Mouse (Mus musculus) NIH3T3 (cell line): ENCODE results near the gene Gm42791.

Experiments used
- DNase-seq: peaks from one replicate; pipeline ENCODE4 v3.0.0-alpha.2; 2012; ENCODE audit warnings: low read depth

Gene Gm42791

DNA sequence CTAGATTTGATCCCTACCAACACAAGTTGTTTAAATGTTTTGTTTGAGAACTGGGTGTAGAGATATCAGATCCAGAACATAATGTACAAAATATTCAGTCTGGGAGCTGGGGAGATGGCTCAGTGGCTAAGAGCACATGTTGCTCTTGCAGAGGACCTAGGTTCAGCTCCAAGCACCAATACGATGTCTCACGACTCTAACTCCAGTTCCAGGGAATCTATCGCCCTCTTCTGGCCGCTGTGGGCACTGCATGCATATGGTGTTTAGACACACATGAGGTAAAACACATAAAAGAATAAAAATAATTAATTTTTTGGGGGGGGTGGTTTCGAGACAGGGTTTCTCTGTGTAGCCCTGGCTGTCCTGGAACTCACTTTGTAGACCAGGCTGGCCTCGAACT is 42.5 kb downstream of the Gm42791 start:
- DNase-seq, result peak; percentile 69

DNA sequence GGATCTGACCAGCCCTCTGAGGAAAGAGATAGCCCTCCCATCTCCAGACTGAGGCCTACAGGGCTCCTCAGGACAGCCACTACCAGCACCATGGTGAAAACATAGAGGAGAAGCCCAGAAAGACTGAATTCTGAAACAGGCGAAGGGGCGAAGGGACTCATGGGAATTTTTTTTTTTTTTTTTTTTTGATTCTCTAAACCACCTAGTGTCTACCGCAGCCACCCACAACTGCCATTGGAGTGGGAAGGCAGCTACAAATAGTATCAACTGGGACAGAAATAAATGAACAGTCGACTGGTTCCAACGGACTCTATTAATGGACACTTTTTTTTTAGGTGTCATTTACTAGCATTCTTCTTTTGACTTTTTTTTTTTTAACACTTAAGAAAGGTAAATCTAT is 43.6 kb downstream of the Gm42791 start:
- no peak for DNase-seq

DNA sequence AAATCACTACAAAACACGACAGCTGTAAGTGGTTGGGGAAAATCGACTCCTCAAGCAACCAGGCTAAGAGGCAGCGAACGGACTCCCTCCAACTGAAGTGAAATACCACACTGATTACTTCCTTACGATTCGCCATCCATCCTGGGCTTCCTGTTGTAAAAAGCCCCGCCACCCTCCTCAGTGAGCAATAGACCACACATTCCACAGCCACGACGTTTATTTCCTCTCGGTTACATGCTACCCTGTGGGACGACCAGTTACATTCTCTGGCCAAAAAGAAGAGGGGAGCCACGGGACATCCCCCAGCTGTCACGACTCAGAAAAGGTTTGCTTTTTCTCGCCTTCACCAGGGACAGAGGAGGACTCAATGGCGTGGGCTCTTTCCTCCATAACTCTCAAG is 44.9 kb downstream of the Gm42791 start:
- DNase-seq, result peak; percentile 82

DNA sequence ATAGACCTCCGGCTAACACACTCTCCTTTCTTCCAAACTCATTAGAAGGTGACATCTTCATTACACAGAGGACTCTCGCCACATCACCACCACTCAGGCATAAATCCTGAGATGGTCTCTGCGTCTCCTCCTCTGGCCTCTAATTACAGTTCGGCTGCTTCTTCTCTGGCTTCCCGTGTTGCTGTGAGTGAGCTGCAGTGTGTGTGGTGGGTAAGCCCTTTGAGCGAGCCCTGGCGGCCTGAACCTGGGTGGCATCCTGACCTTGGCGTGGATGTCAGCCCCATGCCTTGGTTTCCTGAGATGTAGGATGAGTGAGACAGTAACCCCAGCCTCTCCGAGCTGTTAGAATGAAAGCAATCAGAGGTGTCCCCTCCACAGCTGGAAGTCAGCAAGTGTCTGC is 46.4 kb downstream of the Gm42791 start:
- DNase-seq, result no peak

DNA sequence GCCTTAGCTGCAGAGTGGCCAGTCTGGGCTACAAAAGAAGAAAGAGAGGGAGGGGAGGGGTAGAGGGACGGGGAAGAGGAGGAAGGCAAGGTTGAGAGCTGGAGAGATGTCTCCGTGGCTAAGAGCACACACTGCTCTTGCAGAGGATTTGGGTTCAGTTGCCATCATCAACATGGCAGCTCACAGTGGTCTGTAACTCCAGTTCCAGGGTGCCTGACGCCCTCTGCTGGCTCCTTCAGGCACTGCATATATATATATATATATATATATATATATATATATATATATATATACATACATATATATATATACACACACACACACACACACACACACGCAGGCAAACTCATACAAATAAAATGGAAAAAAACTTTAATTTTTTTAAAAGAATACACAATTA is 47.5 kb downstream of the Gm42791 start:
- no peak for DNase-seq

DNA sequence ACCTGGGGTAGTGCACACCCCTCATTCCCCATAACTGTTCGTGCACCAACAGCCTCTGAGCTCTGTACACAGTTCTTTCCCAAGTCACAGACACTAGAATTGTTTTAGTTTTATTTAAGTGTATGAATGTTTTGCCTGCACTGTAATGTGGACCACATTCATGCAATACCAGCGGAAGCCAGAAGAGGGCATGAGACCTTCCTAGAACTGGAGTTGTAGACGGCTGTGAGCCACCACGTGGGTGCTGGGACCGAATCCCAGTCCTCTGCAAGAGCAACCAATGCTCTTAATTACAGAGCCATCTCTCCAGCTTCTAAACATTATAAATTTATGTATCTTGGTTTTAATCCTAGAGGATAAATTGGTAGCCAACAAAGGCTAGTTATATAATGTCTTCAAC is 48.2 kb downstream of the Gm42791 start:
- peak; percentile 49 for DNase-seq

DNA sequence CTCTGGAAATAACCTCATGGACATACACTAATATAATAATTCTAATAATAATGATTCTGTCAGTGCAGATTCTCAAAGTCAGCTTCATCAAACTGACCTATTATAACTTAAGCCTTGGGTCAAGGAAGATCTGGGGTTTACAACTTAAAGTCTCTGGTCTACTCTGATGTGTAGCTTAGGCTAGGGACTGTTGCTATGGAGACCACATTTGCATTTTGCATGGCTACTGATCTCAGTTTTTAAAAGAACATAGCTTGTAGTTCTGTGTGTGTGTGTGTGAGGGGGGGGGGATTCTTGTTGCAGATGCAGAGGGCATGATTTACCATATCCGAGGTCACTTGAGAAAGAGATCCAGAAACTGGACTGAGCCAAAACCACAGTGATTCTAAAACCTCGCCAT is 49.2 kb downstream of the Gm42791 start:
- no peak for DNase-seq

DNA sequence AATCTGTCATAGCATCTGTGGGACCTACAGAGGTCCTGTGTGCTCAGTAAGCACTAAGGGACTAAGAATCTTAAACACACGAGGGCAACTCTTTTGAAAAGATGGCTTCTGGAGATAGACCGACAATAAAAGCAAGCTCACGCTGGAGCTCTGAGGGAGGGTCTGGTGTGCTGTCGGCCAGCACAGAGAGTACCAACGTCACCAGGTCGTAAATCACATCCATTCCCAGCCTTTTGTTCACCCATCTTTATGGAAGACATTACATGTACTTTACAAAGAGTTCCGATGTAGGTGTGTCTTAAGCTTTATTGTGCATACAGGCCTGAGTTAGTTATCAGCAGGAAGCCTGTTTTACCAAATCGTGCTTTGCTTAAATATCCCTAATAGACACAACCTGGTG is 50.9 kb downstream of the Gm42791 start:
- DNase-seq, result no peak

DNA sequence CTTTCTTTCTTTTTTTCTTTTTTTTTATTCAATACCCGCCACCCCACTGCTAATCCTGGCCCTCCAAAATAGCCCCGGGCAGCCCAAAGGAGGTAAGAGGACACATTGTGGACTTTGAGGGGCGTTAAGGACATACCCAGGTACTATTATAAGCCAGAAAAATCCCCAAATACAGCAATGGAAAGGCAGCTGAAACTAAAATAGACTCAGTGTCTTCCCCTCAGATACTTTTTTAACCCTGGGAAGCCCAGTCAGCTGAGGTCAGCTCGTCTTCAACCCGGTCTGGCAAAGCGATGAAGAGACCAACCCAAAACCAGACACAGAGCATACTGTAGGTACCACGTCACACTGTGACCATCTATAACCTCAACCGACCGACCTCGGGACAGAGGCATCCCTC is 51.5 kb downstream of the Gm42791 start:
- no peak for DNase-seq

DNA sequence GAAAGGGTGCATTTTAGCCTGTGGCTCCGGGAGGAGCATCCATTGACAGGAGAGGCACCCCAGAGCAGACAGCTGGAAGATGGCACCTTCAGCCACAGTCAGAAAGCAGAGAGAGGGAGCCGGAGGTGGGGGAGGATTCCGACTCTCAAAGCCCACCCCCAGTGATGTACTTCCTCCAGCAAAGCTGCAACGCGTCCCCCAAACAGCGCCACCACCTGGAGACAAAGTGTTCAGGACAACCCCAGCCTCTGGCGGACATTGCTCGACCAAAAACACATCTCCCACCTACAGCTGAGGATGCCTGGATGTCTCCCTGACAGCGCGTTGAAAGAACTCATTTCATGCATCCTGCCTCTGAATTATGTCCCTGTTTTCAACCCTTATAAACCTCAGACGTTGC is 52.0 kb downstream of the Gm42791 start:
- DNase-seq, result no peak

DNA sequence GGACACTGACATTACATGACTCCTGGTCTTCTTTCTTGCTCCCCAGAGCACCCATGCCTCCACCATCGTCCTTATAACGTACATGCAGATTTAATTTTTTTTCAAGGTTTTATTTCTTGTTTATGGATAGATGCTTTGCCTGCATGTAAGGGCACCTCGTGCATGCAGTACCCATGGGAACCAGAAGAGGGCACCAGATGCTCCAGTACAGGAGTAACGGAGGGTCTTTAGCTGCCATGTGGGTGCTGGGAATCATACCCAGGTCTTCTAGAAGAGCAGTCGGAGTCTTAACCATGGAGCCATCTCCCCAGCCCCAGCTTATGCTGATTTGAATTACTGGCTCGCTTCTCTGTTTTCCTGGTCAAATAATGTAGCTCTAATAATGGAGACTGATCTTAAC is 52.6 kb downstream of the Gm42791 start:
- DNase-seq, result peak; percentile 30

DNA sequence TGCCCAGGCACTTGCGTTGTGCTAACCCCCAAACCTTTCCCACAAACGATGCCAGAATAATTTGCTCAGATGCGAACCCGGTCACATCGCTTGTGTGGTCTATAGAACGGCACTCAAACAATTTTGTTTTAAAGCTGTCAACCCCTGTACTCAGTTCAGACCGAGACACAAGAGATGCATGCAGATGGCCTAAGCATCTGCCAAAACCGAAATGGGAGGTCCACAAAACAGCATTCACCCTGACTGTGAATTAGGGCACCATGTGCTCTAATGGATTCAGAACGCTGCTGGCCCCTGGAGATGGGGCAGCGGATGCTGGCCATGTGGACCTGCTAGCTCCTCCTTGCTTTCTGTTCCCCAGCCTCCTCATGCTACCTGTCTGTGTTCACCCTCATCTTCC is 53.1 kb downstream of the Gm42791 start:
- DNase-seq, result no peak

DNA sequence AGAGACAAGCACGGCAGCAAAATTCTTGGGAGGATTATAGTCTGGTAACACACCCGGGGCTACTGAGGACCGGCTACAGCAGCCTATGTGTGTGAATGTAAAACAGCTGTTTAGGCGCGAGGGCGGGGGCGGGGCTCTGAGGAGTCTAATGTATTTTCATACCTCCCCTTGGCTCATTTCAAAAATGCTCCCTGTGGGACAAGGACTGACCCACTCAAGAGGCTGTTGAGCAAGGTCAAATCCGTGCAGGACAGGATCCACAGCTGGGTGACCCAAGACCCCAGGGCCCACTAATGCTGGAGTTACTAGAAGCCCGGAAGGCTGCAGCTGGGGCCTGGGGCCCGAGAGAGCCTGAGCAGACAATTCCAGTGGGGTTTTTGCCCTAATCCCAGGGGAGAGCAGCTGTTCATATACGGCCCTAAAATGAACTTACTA is 55.0 kb downstream of the Gm42791 start:
- DNase-seq, result no peak

DNA sequence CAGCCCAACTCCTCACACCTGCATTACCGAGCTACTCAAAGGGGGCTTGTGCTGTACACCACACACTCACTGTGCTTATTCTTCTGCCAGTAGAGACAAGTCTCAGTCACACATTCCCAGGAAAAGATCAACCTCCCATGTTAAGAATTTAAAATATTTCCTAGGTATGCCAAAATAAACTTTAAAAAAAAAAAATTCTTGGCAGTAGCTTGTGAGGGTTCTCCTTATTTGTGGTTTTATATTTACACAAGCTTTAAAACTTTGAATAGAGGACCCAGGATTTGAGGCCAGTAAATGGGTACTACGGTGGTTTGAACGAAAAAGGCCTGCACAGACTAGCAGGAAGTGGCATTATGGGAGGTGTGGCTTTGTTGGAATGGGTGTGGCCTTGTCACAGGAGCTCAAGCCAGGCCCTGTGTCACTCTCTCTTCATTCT is 58.4 kb downstream of the Gm42791 start:
- DNase-seq, result peak; percentile 29

DNA sequence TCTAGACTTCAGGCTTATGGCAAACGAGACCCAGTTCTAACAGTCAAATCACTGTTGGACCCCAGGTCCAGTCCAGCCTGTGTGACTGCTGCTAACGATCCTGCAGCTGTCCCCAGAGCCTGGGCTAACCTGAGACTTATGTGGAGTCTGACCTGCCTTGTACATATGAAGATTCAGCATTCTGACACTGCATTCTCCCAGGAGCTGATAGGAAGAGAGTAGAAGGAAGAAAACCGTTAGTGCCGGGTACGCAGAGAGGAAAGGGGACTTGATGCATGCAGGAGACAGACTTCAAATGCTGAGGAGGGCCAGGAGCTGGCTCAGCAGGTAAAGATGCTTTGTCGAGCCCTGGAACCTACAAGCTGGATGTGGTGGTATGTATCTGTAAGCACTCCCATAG is 59.1 kb downstream of the Gm42791 start:
- no peak for DNase-seq

DNA sequence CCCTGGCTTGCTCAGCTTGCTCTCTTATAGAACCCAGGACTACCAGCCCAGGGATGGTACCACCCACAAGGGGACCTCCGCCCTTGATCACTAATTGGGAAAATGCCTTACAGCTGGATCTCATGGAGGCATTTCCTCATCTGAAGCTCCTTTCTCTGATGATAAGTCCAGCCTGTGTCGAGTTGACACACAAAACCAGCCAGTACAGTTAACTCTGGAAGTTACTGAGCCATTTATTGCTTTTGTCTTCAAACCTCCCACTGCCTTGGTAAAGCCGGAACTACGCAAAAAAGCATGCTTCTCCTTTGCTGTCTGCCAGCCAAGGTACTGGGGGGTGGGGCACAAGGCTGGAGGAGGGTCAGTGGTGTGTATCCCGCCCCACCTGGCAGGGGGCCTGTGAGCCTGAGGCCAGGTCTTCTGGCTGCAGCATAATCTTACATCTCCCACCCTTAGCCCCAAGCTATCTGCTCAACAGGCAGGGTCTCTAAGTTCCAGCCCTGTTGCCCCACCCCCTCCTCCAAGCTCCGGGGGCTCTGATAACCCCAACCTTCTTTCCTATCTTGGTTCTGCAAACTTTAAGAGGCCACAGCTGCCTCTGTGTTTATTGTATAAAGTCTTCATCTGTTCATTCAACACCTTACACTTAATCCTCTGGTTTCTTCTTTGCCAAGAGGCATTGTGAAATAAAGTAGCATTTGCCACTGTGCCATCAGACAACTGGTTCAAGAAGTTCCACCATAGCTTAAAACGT is 59.7 kb downstream of the Gm42791 start:
- no peak for DNase-seq

DNA sequence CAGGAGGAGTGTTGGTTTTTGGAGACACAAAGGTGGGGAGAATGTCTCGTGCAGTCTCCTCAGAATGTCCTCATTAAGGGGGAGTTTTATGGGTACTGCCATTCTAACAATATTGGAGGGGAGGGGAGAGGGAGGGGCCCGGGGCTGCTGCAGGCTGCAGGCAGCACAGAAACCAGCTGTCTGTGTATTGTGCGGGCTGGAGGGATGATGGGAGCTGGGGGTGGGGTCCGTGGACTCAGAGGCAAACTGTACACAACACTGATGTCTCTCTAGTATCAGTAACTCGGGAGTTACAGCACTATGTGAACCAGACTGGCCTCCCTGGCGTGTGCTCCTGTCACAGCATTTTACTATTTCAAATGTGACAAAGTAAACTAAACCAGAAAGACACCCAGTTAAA is 60.5 kb downstream of the Gm42791 start:
- no peak for DNase-seq

DNA sequence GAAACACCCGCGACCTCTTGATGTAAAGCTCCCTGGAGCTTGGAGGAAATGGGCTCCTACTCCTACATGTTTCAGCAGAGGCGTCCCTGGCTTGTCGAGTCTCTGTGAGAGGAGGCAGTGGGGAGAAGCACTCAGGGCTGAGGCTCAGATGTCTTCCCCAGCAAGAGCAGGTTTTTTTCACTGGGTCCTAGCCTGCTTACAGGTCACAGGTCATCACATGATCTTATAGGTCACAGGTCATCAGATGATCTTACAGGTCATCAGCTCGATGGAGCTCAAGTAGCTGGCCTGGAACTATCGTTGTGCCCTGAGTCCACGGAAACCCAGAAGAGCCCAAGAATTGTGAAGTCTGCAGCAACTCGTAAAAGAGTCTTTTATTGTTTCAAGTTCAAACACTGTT is 61.2 kb downstream of the Gm42791 start:
- no peak for DNase-seq

DNA sequence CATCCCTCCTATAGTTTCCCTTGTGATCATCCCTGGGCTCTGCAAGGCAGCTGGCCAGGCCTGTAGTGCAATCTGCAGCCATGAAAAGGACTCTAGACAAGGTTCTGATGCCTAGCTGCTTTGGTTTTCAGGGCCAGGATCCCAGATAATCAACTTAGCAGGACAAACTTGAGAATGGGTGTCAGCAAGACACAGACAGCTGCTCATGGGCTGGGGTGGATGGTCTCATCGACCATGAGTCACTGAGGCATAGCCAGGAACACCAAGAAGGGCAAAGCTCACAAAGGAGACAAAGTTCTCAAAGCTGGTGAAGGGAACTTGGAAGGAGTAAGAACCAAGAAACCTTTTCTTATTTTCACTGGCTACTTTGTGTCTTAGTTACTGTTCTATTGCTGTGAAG is 63.6 kb downstream of the Gm42791 start:
- DNase-seq, result peak; percentile 21

DNA sequence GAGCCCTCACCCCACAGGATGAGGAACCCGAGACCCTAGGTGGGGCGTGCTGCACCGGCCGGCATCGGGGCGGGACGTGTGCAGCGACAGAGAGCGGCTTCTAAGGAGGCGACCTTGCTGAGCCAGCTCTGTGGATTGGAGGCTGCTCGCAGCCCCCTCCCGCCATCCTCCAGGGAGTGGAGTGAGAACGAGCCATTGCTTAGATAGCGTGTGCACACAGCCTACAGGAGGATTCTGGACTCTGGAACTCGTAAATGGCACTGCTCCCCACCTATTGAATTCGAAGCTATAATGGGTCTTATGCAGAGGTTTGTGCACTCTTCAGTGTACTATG is 65.9 kb downstream of the Gm42791 start, which contains the start of gene Katnal1:
Gene Katnal1 (minus strand): TSS at position 205 of the 334 bp plus-strand sequence.
- DNase-seq, result no peak

DNA sequence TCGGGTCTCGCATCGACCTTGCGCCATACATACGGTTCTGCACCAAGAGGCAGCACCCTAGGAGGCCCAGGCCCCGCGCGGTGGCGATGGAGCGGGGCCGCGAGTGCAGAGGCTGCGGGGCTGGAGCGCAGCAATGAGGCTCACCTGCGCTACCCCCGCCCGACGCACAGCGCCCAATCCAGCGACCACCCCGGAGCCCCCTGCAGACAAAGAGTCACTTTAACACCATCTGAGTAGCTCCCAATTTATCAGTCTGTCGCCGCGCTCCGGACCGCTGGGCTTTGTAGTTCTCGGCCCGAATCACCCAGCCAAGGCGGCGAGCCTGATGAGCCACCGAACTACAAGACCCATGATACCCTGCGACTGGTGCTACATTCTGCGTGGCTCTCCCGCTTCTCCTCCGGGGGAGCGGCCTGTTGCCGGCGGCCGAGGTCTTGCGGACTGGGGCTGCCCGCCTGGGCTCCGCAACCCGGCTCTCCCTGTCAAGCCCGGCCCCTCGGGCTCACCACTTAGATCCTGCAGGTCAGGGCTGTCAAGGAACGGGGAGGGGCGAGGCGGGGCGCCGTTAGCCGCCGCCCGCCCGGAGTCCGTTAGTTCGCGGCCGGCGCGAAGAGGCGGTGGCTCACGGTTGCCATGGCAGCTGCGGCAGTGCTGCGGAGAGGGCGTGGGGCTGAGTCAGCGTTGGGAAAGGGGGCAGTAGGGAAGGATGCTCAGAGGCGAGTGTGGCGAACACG is 66.4 kb downstream of the Gm42791 start:
- peak; percentile 97 for DNase-seq

DNA sequence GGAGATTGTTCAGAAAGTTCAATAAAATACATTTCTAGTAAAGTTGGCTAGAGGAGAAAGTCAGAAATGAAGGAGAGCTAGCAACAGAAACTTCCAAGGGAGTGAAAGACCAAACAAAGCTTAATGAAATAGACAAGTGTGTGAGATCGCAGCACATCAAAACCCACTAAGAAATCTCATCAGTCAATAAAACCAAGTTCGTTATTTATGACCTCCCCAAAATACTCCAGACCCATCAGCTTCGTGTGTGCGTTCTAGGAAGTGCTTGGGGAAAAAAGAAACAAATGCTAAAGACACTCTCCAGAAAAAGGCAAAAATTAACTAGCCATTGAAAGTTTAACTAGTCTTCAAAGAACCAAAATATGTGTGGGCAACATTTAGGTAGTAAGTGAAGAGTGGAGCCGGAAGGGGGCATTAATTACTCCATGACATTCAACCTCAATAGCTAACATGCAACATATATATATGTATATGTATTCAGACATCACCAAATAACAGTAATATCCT is 67.2 kb downstream of the Gm42791 start:
- no peak for DNase-seq

DNA sequence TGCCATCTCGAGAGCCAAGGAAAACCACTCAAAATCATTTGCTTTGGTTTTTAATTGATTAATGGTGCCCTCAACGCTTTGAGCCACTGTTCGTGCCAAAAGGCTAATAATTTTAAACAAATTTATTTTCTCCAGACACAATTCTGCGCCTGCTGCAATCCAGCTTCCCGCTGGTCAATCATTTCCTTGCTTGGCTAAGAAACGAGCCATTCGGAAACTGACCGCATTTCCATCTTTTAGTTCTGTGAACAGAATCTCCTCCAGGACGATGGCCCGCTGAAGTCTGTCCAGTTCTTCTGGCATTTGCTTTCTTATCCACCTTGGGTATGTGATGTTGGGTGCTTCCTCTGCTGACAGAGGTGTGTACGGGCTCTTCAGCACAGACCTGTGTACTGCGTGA is 70.4 kb downstream of the Gm42791 start:
- DNase-seq, result no peak

DNA sequence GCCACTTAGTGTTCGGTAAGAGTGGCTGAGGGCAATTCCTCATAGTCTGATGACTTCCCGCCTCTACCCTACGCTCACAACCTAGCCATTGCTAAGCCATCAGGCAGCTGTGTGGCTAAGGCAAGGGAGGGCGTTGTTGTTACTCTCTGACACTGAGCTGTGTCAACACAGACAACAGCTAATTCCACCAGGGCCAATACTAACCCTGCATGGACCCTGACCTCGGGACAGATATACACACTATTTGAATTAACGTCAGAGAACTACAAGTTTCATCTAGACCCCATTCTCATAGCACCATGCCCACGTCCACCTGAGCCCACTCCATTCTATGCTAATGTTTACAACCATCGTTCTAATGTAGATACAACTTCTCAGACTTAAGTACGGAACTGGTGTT is 70.9 kb downstream of the Gm42791 start:
- DNase-seq, result no peak
